Mouse (Mus musculus) limb, embryonic 14.5 days (tissue): ENCODE data around the gene Fitm2. TPM values are rescaled to one million over a fixed set of nuclear protein-coding genes. Genes with fewer than 3 reads are reported as not detected.
A peak's percentile ranks its signal among the peaks of the same experiment; 100 is the strongest.

Experiments
- ATAC-seq: fragments of 200-750 bp; cut with Nextera tagmentation; 2 replicates; pipeline ENCODE4 v1.8.0; 2017; ENCODE audit warnings: low read depth, moderate number of reproducible peaks, moderate TSS enrichment; ENCODE audit not compliant: low FRiP score
- DNase-seq: peaks from one replicate; pipeline ENCODE4 v3.0.0-alpha.2; 2015; ENCODE audit warnings: low spot score
- H3K27ac ChIP-seq: fragments of 300-500 bp; sonication (generic); replicated peaks from 2 replicates; pipeline ENCODE4 v1.5.1; 2014; ENCODE audit warnings: low read depth, mild to moderate bottlenecking, low read length, moderate library complexity, mixed read lengths
- H3K27me3 ChIP-seq: fragments of 300-500 bp; sonication (generic); 2 replicates; pipeline ENCODE4 v1.6.1; 2014; ENCODE audit warnings: low read length, mixed read lengths; ENCODE audit not compliant: control insufficient read depth, insufficient read depth
- H3K36me3 ChIP-seq: fragments of 300-500 bp; sonication (generic); 2 replicates; pipeline ENCODE4 v1.6.1; 2014; ENCODE audit warnings: mild to moderate bottlenecking, low read length, moderate library complexity, mixed read lengths; ENCODE audit not compliant: control insufficient read depth, insufficient read depth
- H3K4me1 ChIP-seq: fragments of 300-500 bp; sonication (generic); 2 replicates; pipeline ENCODE4 v1.6.1; 2014; ENCODE audit warnings: antibody characterized with exemption, low read length, mixed read lengths; ENCODE audit not compliant: control insufficient read depth, insufficient read depth
- H3K4me2 ChIP-seq: fragments of 300-500 bp; sonication (generic); replicated peaks from 2 replicates; pipeline ENCODE4 v1.6.1; 2014; ENCODE audit warnings: low read depth, mild to moderate bottlenecking, low read length, moderate library complexity; ENCODE audit not compliant: severe bottlenecking
- H3K4me3 ChIP-seq: fragments of 300-500 bp; sonication (generic); replicated peaks from 2 replicates; pipeline ENCODE4 v1.5.1; 2014; ENCODE audit warnings: low read length
- H3K9ac ChIP-seq: fragments of 300-500 bp; sonication (generic); 2 replicates; pipeline ENCODE4 v1.6.1; 2014; ENCODE audit warnings: mild to moderate bottlenecking, low read depth, low read length, moderate library complexity; ENCODE audit not compliant: severe bottlenecking
- H3K9me3 ChIP-seq: fragments of 300-500 bp; sonication (generic); 2 replicates; pipeline ENCODE4 v1.6.1; 2016; ENCODE audit warnings: low read length; ENCODE audit not compliant: control insufficient read depth
- POLR2A ChIP-seq: fragments of 200-500 bp; IDR thresholded peaks from 2 replicates; pipeline ENCODE4 v1.8.0; 2012; ENCODE audit warnings: inconsistent platforms, mild to moderate bottlenecking, moderate library complexity, borderline replicate concordance; ENCODE audit not compliant: insufficient read depth, insufficient read length; ENCODE audit errors: extremely low read depth
- WGBS: fragments of 180-500 bp; shearing (Covaris S2); extraction: QIAGEN DNeasy Blood & Tissue Kit; methylation state at CpG from one replicate; pipeline ENCODE4 v1.1.7; 2014; 5-methylcytosine and 5-hydroxymethylcytosine counted together
- polyA plus RNA-seq, 2 experiments: library from polyadenylated mRNA; depleted of rRNA in 1 of 2; stranded (reverse) in 1 of 2; unstranded in 1 of 2; fragments of >200 nt; fragmentation: Nextera tagmentation in 1 of 2; extraction: Ambion mirVana in 1 of 2; gene quantifications; 2 replicates each; pipeline versions ENCODE4 v1.2.1 to v1.2.3; 2012 to 2014

Gene Fitm2
- polyA plus RNA-seq, 2 experiments, result 7.5 to 9.5 TPM

GRCm38 (mm10) chr2:163449276-163449675, 23.2 kb downstream of the Fitm2 start:
- Histone ChIP-seq H3K4me3 (no peak overlapping the region), H3K4me1 (no peaks in the 10 kb centered on the region), H3K9me3 (no peaks in the 10 kb centered on the region), H3K9ac (no peak overlapping the region), H3K4me2 (no peak overlapping the region), H3K27ac (no peak overlapping the region), H3K36me3 (no peaks in the 10 kb centered on the region), H3K27me3 (no peaks in the 10 kb centered on the region)
- DNase-seq, result no peak
- no peak for ATAC-seq
- 67% methylated on average over 3 of the region's 3 CpGs for WGBS
- TF ChIP-seq POLR2A, result no peak

DNA sequence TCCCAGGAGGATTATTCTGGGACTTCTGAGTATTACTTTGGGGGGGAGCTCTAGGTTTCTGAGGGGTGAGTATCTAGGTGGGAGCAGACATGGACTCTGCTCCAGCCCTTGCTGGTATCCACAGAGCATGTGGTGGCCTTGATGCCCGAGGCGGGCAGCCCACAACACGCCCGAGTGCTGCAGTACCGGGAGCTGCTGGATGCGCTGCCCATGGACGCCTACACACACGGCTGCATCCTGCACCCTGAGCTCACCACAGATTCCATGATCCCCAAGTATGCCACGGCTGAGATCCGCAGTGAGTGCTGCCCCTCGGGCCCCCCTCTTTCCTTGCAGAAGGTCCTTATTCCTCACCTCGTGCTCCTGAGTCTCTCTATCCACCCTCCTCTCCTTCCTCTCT, 25.1 kb downstream of the Fitm2 start:
- H3K36me3 ChIP-seq, result no peaks in the 10 kb centered on the region
- no peak for DNase-seq
- no peak overlapping the region for H3K4me2 ChIP-seq
- no peaks in the 10 kb centered on the region for H3K27me3 ChIP-seq
- H3K4me3 ChIP-seq, result no peak overlapping the region
- ATAC-seq, result no peak
- no peaks in the 10 kb centered on the region for H3K9me3 ChIP-seq
- H3K4me1 ChIP-seq, result no peaks in the 10 kb centered on the region
- H3K9ac ChIP-seq, result no peak overlapping the region
- no peak for TF ChIP-seq POLR2A
- WGBS, result 88% methylated on average over 12 of the region's 12 CpGs
- no peak overlapping the region for H3K27ac ChIP-seq

DNA sequence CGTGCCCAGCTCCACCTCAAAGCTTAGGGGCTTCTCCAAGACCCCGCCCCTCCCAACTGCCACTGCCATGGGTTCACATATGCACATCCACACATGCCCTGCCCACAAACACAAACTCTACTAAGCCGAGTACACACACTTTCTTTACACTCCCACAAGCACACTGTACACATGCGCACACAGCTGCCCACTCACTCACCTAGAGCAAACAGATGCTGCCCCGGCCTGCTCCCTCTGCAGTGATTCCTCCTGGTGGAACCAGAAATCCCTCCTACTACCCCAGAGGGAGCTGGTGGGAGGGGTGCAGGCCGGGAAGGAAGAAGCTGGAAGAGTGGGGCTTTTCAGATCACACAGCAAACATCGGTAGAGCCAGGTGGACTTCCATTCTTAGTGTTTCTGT, 28.4 kb downstream of the Fitm2 start:
- no peak for ATAC-seq
- 65% methylated on average over 7 of the region's 7 CpGs for WGBS
- H3K9me3 ChIP-seq, result no peaks in the 10 kb centered on the region
- no peaks in the 10 kb centered on the region for H3K4me1 ChIP-seq
- H3K4me2 ChIP-seq, result no peak overlapping the region
- no peak overlapping the region for H3K27ac ChIP-seq
- H3K36me3 ChIP-seq, result no peaks in the 10 kb centered on the region
- peaks cover 3% of the 10 kb centered on the region for H3K27me3 ChIP-seq
- no peak for TF ChIP-seq POLR2A
- H3K4me3 ChIP-seq, result no peak overlapping the region
- DNase-seq, result no peak
- no peak overlapping the region for H3K9ac ChIP-seq

DNA sequence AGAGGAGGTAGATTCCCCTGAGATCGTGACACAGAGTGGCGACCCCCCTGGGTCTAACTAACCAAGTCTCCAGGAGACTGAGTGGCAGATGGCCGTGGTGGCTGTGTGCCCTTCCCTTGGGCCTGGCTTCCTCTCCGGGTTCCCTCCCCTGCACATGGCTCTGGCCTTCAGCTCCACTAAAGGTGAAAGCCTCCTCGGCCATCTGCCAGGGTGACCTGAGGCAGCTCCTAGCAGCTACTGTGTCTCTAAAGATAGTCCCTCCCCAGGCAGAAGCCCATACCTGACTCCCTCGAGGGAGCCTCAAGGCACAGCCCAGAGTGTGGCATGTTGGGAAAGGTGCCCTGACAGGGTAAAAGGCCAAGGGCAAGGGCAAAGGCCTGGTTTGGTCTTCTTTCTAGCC, 28.9 kb downstream of the Fitm2 start:
- Histone ChIP-seq H3K4me2 (no peak overlapping the region), H3K36me3 (no peaks in the 10 kb centered on the region), H3K4me3 (no peak overlapping the region), H3K9ac (no peak overlapping the region), H3K9me3 (no peaks in the 10 kb centered on the region), H3K27ac (no peak overlapping the region), H3K27me3 (peaks cover 8% of the 10 kb centered on the region), H3K4me1 (no peaks in the 10 kb centered on the region)
- DNase-seq (no peak), ATAC-seq (no peak)
- TF ChIP-seq POLR2A, result no peak
- 56% methylated on average over 3 of the region's 6 CpGs for WGBS

DNA sequence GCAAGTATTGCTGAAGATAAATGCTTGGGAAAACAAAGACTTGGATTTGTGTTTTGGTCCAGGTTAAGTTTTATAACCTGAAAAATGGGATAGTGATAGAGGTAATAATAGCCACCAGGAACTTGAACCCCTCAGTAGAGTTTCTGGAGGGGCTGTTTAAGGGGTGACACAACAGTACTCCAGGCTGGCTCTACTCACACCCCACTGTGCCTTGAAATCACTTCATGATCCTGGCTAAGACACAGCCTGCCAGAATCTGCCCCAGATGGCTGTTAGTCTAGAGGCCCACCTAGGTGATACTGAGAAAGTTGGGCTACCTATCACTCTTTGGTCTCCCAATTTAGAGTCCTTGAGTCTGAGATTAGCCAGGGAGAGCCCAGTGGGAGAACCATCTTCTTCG, 32.9 kb downstream of the Fitm2 start:
- no peak overlapping the region for H3K27ac ChIP-seq
- peaks cover 17% of the 10 kb centered on the region for H3K27me3 ChIP-seq
- H3K4me1 ChIP-seq, result no peaks in the 10 kb centered on the region
- no peak for DNase-seq
- H3K4me3 ChIP-seq, result no peak overlapping the region
- no peaks in the 10 kb centered on the region for H3K9me3 ChIP-seq
- no peak overlapping the region for H3K9ac ChIP-seq
- no peak for TF ChIP-seq POLR2A
- H3K36me3 ChIP-seq, result no peaks in the 10 kb centered on the region
- ATAC-seq, result no peak
- H3K4me2 ChIP-seq, result no peak overlapping the region
- 62% methylated on average over 1 of the region's 1 CpGs for WGBS

GRCm38 (mm10) chr2:163438619-163439451, 33.6 kb downstream of the Fitm2 start:
- H3K9me3 ChIP-seq, result no peaks in the 10 kb centered on the region
- DNase-seq (peak; percentile 75), ATAC-seq (no peak)
- H3K4me2 ChIP-seq, result no peak overlapping the region
- H3K4me3 ChIP-seq, result no peak overlapping the region; the same call in 1 of the 2 replicates
- H3K36me3 ChIP-seq, result no peaks in the 10 kb centered on the region
- WGBS, result under 1% methylated on average over 29 of the region's 30 CpGs
- H3K27me3 ChIP-seq, result peaks cover 17% of the 10 kb centered on the region
- H3K9ac ChIP-seq, result no peak overlapping the region
- no peaks in the 10 kb centered on the region for H3K4me1 ChIP-seq
- H3K27ac ChIP-seq, result no peak overlapping the region
- TF ChIP-seq POLR2A, result no peak
